ENCODE assay signal across 9 mouse cellular contexts in genomic region chr8:48400572-48400972, GRCm38 (mm10).
DNase-seq lines count a peak whose midpoint lies in the region; ATAC-seq and TF ChIP-seq lines count a peak whose summit lies in the region.
"Had no signal": no experiment of that assay in that cellular context is flagged by ENCODE, and none has a peak within 500 bp of the region (broad histone marks: within the 10 kb centered on the region; RNA-seq: fewer than 3 reads in every experiment).

No protein-coding gene starts in this region.

- TF ChIP-seq CTCF in midbrain, postnatal 0 days (IDR thresholded peaks at IDR 0.05), result no peak
- no peak for TF ChIP-seq CTCF in stomach, postnatal 0 days (IDR thresholded peaks at IDR 0.05; ENCODE audit: low read depth)

- TF ChIP-seq EP300 in stomach, postnatal 0 days (optimal IDR thresholded peaks at IDR 0.05), result no peak

- H3K27me3 ChIP-seq in heart, embryonic 14.5 days (ENCODE audit: control insufficient read depth, insufficient read depth, low read length), result no peaks in the 10 kb centered on the region
- H3K27me3 ChIP-seq in forebrain, embryonic 16.5 days (replicated peaks; ENCODE audit: control insufficient read depth, insufficient read depth, low read length), result no peaks in the 10 kb centered on the region
- H3K27me3 ChIP-seq in midbrain, postnatal 0 days (ENCODE audit: insufficient read depth, low read length), result no peaks in the 10 kb centered on the region
- no peaks in the 10 kb centered on the region for H3K27me3 ChIP-seq in stomach, postnatal 0 days (ENCODE audit: control insufficient read depth, insufficient read depth, low read length)

- no peak for ATAC-seq in heart, embryonic 14.5 days (ENCODE audit: insufficient number of reproducible peaks, insufficient read depth, low FRiP score, low read depth)
- ATAC-seq in forebrain, embryonic 16.5 days, result peak; percentile 76
- ATAC-seq in midbrain, postnatal 0 days (ENCODE audit: low FRiP score), result 0 out of 2 replicates have a peak, but pooled peaks have one; percentile 31
- ATAC-seq in stomach, postnatal 0 days (ENCODE audit: low FRiP score, low TSS enrichment), result no peak

- H3K4me2 ChIP-seq in heart, embryonic 14.5 days (ENCODE audit: low read length), result peak overlapping the region; percentile 62
- peak overlapping the region; percentile 44 for H3K4me2 ChIP-seq in forebrain, embryonic 16.5 days (ENCODE audit: low read length)
- peak overlapping the region; percentile 32 for H3K4me2 ChIP-seq in midbrain, postnatal 0 days (ENCODE audit: low read depth, low read length, poor library complexity, severe bottlenecking)
- H3K4me2 ChIP-seq in stomach, postnatal 0 days (replicated peaks; ENCODE audit: low read depth), result no peak overlapping the region
- H3K4me2 ChIP-seq: lung, embryonic 14.5 days had no signal

- WGBS in heart, embryonic 14.5 days, result 29% methylated on average over 12 of the region's 12 CpGs
- WGBS in forebrain, embryonic 16.5 days, result 6% methylated on average over 12 of the region's 12 CpGs
- 22% methylated on average over 12 of the region's 12 CpGs for WGBS in midbrain, postnatal 0 days
- 76% methylated on average over 12 of the region's 12 CpGs for WGBS in stomach, postnatal 0 days

- H3K4me3 ChIP-seq in heart, embryonic 14.5 days (ENCODE audit: control insufficient read depth in 1 of 2, insufficient read depth in 1 of 2, low read depth in 1 of 2, low read length in 2 of 2), result peak overlapping the region; percentile 19 to 28
- H3K4me3 ChIP-seq in forebrain, embryonic 16.5 days (replicated peaks; ENCODE audit: low read length), result peak overlapping the region; percentile 20; the same call in 1 of the 2 replicates
- no peak overlapping the region for H3K4me3 ChIP-seq in midbrain, postnatal 0 days (ENCODE audit: low read depth, low read length)
- H3K4me3 ChIP-seq in stomach, postnatal 0 days (ENCODE audit: low read depth, low read length), result no peak overlapping the region

- H3K4me1 ChIP-seq in heart, embryonic 14.5 days (ENCODE audit: control insufficient read depth in 2 of 2, insufficient read depth in 2 of 2, low read length in 2 of 2), result peaks cover 3 to 18% of the 10 kb centered on the region in 2 experiments; a peak in 3 of 4 replicates
- no peaks in the 10 kb centered on the region for H3K4me1 ChIP-seq in forebrain, embryonic 16.5 days (replicated peaks; ENCODE audit: control insufficient read depth, insufficient read depth, low read length)
- no peaks in the 10 kb centered on the region for H3K4me1 ChIP-seq in midbrain, postnatal 0 days (ENCODE audit: insufficient read depth, low read length)
- no peaks in the 10 kb centered on the region for H3K4me1 ChIP-seq in stomach, postnatal 0 days (replicated peaks; ENCODE audit: control insufficient read depth, insufficient read depth)

- peak overlapping the region; percentile 46 to 61 for H3K27ac ChIP-seq in heart, embryonic 14.5 days (replicated peaks in 1 of 2; ENCODE audit: control insufficient read depth in 1 of 2, insufficient read depth in 1 of 2, low read depth in 2 of 2, low read length in 2 of 2)
- no peak overlapping the region for H3K27ac ChIP-seq in forebrain, embryonic 16.5 days (ENCODE audit: low read length)
- H3K27ac ChIP-seq in midbrain, postnatal 0 days (ENCODE audit: low read depth, low read length), result no peak overlapping the region
- H3K27ac ChIP-seq in stomach, postnatal 0 days (replicated peaks), result no peak overlapping the region

- H3K9me3 ChIP-seq in heart, embryonic 14.5 days (ENCODE audit: control insufficient read depth, low read length), result no peaks in the 10 kb centered on the region
- H3K9me3 ChIP-seq in forebrain, embryonic 16.5 days (ENCODE audit: control insufficient read depth, low read length), result no peaks in the 10 kb centered on the region
- no peaks in the 10 kb centered on the region for H3K9me3 ChIP-seq in midbrain, postnatal 0 days (ENCODE audit: low read length)
- no peaks in the 10 kb centered on the region for H3K9me3 ChIP-seq in stomach, postnatal 0 days (ENCODE audit: control insufficient read depth, low read length)

- no peaks in the 10 kb centered on the region for H3K36me3 ChIP-seq in heart, embryonic 14.5 days (ENCODE audit: control insufficient read depth, insufficient read depth, low read length)
- no peaks in the 10 kb centered on the region for H3K36me3 ChIP-seq in forebrain, embryonic 16.5 days (ENCODE audit: control insufficient read depth, insufficient read depth)
- no peaks in the 10 kb centered on the region for H3K36me3 ChIP-seq in midbrain, postnatal 0 days (ENCODE audit: insufficient read depth, low read length)
- no peaks in the 10 kb centered on the region for H3K36me3 ChIP-seq in stomach, postnatal 0 days (ENCODE audit: control insufficient read depth, insufficient read depth, low read length)

- DNase-seq in heart, adult 18-20 months, result no peak
- DNase-seq in embryo, embryonic 10.5 days (ENCODE audit: low spot score), result peak; percentile 79
- peak; percentile 42 for DNase-seq in midbrain, postnatal 0 days (ENCODE audit: low spot score)
- DNase-seq in left cerebral cortex, adult 9 months (ENCODE audit: low spot score in 2 of 2), result no peak
- no peak for DNase-seq in stomach, postnatal 0 days (ENCODE audit: low spot score)
- DNase-seq in frontal cortex, postnatal 14 days (ENCODE audit: low spot score in 2 of 2), result no peak
- DNase-seq: lung, embryonic 14.5 days had no signal

- H3K9ac ChIP-seq in heart, embryonic 14.5 days (ENCODE audit: low read length), result peak overlapping the region; percentile 64
- peak overlapping the region; percentile 24; the same call in 1 of the 2 replicates for H3K9ac ChIP-seq in forebrain, embryonic 16.5 days (replicated peaks; ENCODE audit: low read depth, low read length)
- H3K9ac ChIP-seq in midbrain, postnatal 0 days (replicated peaks; ENCODE audit: low read length, poor library complexity, severe bottlenecking), result no peak overlapping the region
- H3K9ac ChIP-seq in stomach, postnatal 0 days (ENCODE audit: low read length), result no peak overlapping the region
- H3K9ac ChIP-seq: lung, embryonic 14.5 days had no signal

Comparison
In these comparisons a context has a peak if more than half of its experiments do, and no peak if none do; other contexts are left out.
1. ATAC-seq: peak in forebrain, embryonic 16.5 days (single experiment) and midbrain, postnatal 0 days (single experiment); none in heart, embryonic 14.5 days (single experiment) and stomach, postnatal 0 days (single experiment).
2. H3K27ac ChIP-seq: peak in heart, embryonic 14.5 days (2 of 2); none in forebrain, embryonic 16.5 days (single experiment), midbrain, postnatal 0 days (single experiment) and stomach, postnatal 0 days (single experiment).
3. H3K4me3 ChIP-seq: peak in heart, embryonic 14.5 days (2 of 2) and forebrain, embryonic 16.5 days (single experiment); none in midbrain, postnatal 0 days (single experiment) and stomach, postnatal 0 days (single experiment).
4. H3K9ac ChIP-seq: peak in heart, embryonic 14.5 days (single experiment) and forebrain, embryonic 16.5 days (single experiment); none in midbrain, postnatal 0 days (single experiment) and stomach, postnatal 0 days (single experiment).
5. DNase-seq: peak in embryo, embryonic 10.5 days (single experiment) and midbrain, postnatal 0 days (single experiment); none in heart, adult 18-20 months (0 of 2), left cerebral cortex, adult 9 months (0 of 2), stomach, postnatal 0 days (single experiment) and frontal cortex, postnatal 14 days (0 of 2).